Mouse (Mus musculus) bone marrow macrophage, adult 2 months (primary cell): ENCODE data around the gene A930018P22Rik. TPM values are rescaled to one million over a fixed set of nuclear protein-coding genes. Genes with fewer than 3 reads are reported as not detected.
"Not testable (repeated sequence)": the region's sequence is repeated elsewhere in the genome, so short reads cannot be mapped to it uniquely, and the experiment has no call there.

Source experiments
- H3K27ac ChIP-seq: 2 replicates; pipeline ENCODE4 v1.5.1; 2012; ENCODE audit warnings: low read depth, low read length; ENCODE audit not compliant: insufficient read depth
- H3K4me1 ChIP-seq: 2 replicates; pipeline ENCODE4 v1.6.1; 2012; ENCODE audit warnings: low read length; ENCODE audit not compliant: control insufficient read depth, insufficient read depth
- H3K4me3 ChIP-seq: 2 replicates; pipeline ENCODE4 v1.5.1; 2012; ENCODE audit warnings: mild to moderate bottlenecking, low read length, moderate library complexity; ENCODE audit not compliant: insufficient read depth
- CTCF ChIP-seq: IDR thresholded peaks from 2 replicates; pipeline ENCODE4 v1.5.1; 2012; ENCODE audit warnings: low read depth, mild to moderate bottlenecking, low read length, moderate library complexity
- POLR2A ChIP-seq: IDR thresholded peaks from 2 replicates; pipeline ENCODE4 v1.6.1; 2012; ENCODE audit warnings: mild to moderate bottlenecking, low read depth, low read length, borderline replicate concordance
- polyA plus RNA-seq: library from polyadenylated mRNA; stranded (reverse); fragments of >200 nt; gene quantifications from 2 replicates; pipeline ENCODE4 v1.2.4, GENCODE M21; 2012; ENCODE audit not compliant: missing spikeins, insufficient read depth, insufficient read length

The A930018P22Rik gene
- polyA plus RNA-seq = not detected in 2 replicates

GRCm38 (mm10) chr2:104122505-104123378, at the start of gene A930018P22Rik:
Gene A930018P22Rik, plus strand, starts transcription at chr2:104122769.
- Histone ChIP-seq H3K27ac (no peak within 1 kb of the TSS), H3K4me1 (peaks cover 7% of the 10 kb centered on the region), H3K4me3 (peak within 1 kb of the TSS; percentile 65)

GRCm38 (mm10) chr2:104078285-104078684, 44.3 kb upstream of the A930018P22Rik start:
- not testable (repeated sequence) for H3K4me3 ChIP-seq, H3K4me1 ChIP-seq, H3K27ac ChIP-seq

More at GRCm38 (mm10) chr2:104122505-104123378, at the start of gene A930018P22Rik:
- no peak for TF ChIP-seq POLR2A
- no peak for TF ChIP-seq CTCF

GRCm38 (mm10) chr2:104081436-104082050, 41.0 kb upstream of the A930018P22Rik start:
- H3K4me1 ChIP-seq, H3K27ac ChIP-seq, H3K4me3 ChIP-seq: not testable (repeated sequence)

GRCm38 (mm10) chr2:104082474-104082873, 40.1 kb upstream of the A930018P22Rik start:
- Histone ChIP-seq H3K27ac (no peak overlapping the region), H3K4me3 (no peak overlapping the region), H3K4me1 (peaks cover 6% of the 10 kb centered on the region)
- no peak for TF ChIP-seq CTCF
- no peak for TF ChIP-seq POLR2A

- H3K4me1 ChIP-seq, H3K4me3 ChIP-seq, H3K27ac ChIP-seq: not testable (repeated sequence)
Observed at GRCm38 (mm10) chr2:104084027-104084426, 38.5 kb upstream of the A930018P22Rik start.

GRCm38 (mm10) chr2:104087562-104087961, 35.0 kb upstream of the A930018P22Rik start:
- not testable (repeated sequence) for H3K4me3 ChIP-seq, H3K4me1 ChIP-seq, H3K27ac ChIP-seq

GRCm38 (mm10) chr2:104093305-104093704, 29.3 kb upstream of the A930018P22Rik start:
- Histone ChIP-seq H3K4me1 (peaks cover 2% of the 10 kb centered on the region; the same call in 1 of the 2 replicates), H3K4me3 (no peak overlapping the region), H3K27ac (no peak overlapping the region)
- TF ChIP-seq POLR2A (no peak), CTCF (no peak)

GRCm38 (mm10) chr2:104095741-104096213, 26.8 kb upstream of the A930018P22Rik start, which contains the start of gene Cd59a:
Gene Cd59a, plus strand, starts transcription at chr2:104095801.
- no peak for TF ChIP-seq CTCF
- TF ChIP-seq POLR2A = no peak
- no peak within 1 kb of the TSS for H3K27ac ChIP-seq
- H3K4me1 ChIP-seq = peaks cover 2% of the 10 kb centered on the region; the same call in 1 of the 2 replicates
- peak within 1 kb of the TSS; percentile 83 for H3K4me3 ChIP-seq

- H3K27ac ChIP-seq = no peak overlapping the region
- H3K4me1 ChIP-seq = peaks cover 2% of the 10 kb centered on the region; the same call in 1 of the 2 replicates
- H3K4me3 ChIP-seq = peak overlapping the region; percentile 83
- TF ChIP-seq POLR2A (no peak), CTCF (no peak)
Observed at GRCm38 (mm10) chr2:104096256-104096655, 26.3 kb upstream of the A930018P22Rik start.

GRCm38 (mm10) chr2:104096796-104097195, 25.8 kb upstream of the A930018P22Rik start:
- not testable (repeated sequence) for H3K4me3 ChIP-seq, H3K27ac ChIP-seq, H3K4me1 ChIP-seq

- not testable (repeated sequence) for H3K4me3 ChIP-seq, H3K4me1 ChIP-seq, H3K27ac ChIP-seq
Observed at GRCm38 (mm10) chr2:104097396-104097795, 25.2 kb upstream of the A930018P22Rik start.
